Mouse (Mus musculus) bone marrow macrophage, adult 2 months (primary cell): ENCODE results near the gene Rnf6.

Experiments used
- CTCF ChIP-seq: IDR thresholded peaks from 2 replicates; pipeline ENCODE4 v1.5.1; 2012; ENCODE audit warnings: low read depth, mild to moderate bottlenecking, low read length, moderate library complexity
- POLR2A ChIP-seq: IDR thresholded peaks from 2 replicates; pipeline ENCODE4 v1.6.1; 2012; ENCODE audit warnings: mild to moderate bottlenecking, low read depth, low read length, borderline replicate concordance

DNA sequence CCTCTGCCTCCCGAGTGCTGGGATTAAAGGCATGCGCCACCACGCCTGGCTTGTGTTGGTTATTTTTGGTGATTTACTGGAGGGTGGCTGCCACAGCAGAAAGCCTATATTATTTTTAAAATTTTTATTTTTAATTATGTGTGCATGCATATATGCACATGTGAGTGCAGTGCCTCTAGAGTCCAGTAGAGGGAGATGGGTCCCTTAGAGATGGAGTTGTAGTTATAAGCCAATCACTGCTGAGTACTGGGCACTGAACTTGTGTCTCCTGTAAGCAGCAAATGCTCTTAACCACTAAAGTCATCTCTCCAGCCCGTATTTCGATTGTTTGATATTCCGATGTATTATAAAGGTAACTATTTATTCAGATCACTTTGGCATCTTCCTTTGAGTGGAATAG lies 20.8 kb downstream of the Rnf6 start:
- TF ChIP-seq CTCF: no peak
- TF ChIP-seq POLR2A: no peak
